Mouse (Mus musculus): ENCODE results near the gene Spata46. TPM values are rescaled to one million over a fixed set of nuclear protein-coding genes. Genes with fewer than 3 reads are reported as not detected.

Spata46 gene
- total RNA-seq (2021), result not detected
- long read RNA-seq, partial matches to known transcripts, result 0 of 8 reads
- long read RNA-seq, other reads (novel, unspliced or antisense), result 8 of 8 reads

GRCm38 (mm10) chr1:170308503-170308902, at the start of gene Spata46:
Gene Spata46, plus strand, starts transcription at chr1:170308803.
- DNase-seq (ENCODE audit: low spot score in 2 of 2), result no peak

GRCm38 (mm10) chr1:170270281-170270680, 38.3 kb upstream of the Spata46 start:
- DNase-seq (ENCODE audit: low spot score in 2 of 2), result no peak

- DNase-seq (ENCODE audit: low spot score in 2 of 2), result no peak
Measured at GRCm38 (mm10) chr1:170270696-170271095, 37.9 kb upstream of the Spata46 start.

- no peak for DNase-seq (ENCODE audit: low spot score in 2 of 2)
Measured at GRCm38 (mm10) chr1:170273252-170273651, 35.4 kb upstream of the Spata46 start.

GRCm38 (mm10) chr1:170277016-170277415, 31.6 kb upstream of the Spata46 start, which contains the start of gene Sh2d1b1:
Gene Sh2d1b1, plus strand, starts transcription at chr1:170277320.
- DNase-seq (ENCODE audit: low spot score in 2 of 2), result no peak

- no peak for DNase-seq (ENCODE audit: low spot score in 2 of 2)
Measured at GRCm38 (mm10) chr1:170282415-170283129, 26.0 kb upstream of the Spata46 start.

GRCm38 (mm10) chr1:170292239-170292951, 16.2 kb upstream of the Spata46 start:
- DNase-seq (ENCODE audit: low spot score in 2 of 2), result peak; percentile 47 to 88

- DNase-seq (ENCODE audit: low spot score in 2 of 2), result no peak
Measured at GRCm38 (mm10) chr1:170293257-170293656, 15.3 kb upstream of the Spata46 start.

- DNase-seq (ENCODE audit: low spot score in 2 of 2), result peak in 1 of 2 experiments; percentile 32
Measured at GRCm38 (mm10) chr1:170294786-170295570, 13.6 kb upstream of the Spata46 start.

- DNase-seq (ENCODE audit: low spot score in 2 of 2), result no peak
Measured at GRCm38 (mm10) chr1:170299496-170299895, 9.1 kb upstream of the Spata46 start.

GRCm38 (mm10) chr1:170301686-170302085, 6.9 kb upstream of the Spata46 start:
- DNase-seq (ENCODE audit: low spot score in 2 of 2), result no peak

GRCm38 (mm10) chr1:170302456-170302855, 6.1 kb upstream of the Spata46 start:
- no peak for DNase-seq (ENCODE audit: low spot score in 2 of 2)

- DNase-seq (ENCODE audit: low spot score in 2 of 2), result no peak
Measured at GRCm38 (mm10) chr1:170303103-170303502, 5.5 kb upstream of the Spata46 start.

- no peak for DNase-seq (ENCODE audit: low spot score in 2 of 2)
Measured at GRCm38 (mm10) chr1:170305002-170305401, 3.6 kb upstream of the Spata46 start.

GRCm38 (mm10) chr1:170306232-170306631, 2.4 kb upstream of the Spata46 start, which contains the start of gene Gm7694:
Gene Gm7694, minus strand, starts transcription at chr1:170306332.
- no peak for DNase-seq (ENCODE audit: low spot score in 2 of 2)

- no peak for DNase-seq (ENCODE audit: low spot score in 2 of 2)
Measured at GRCm38 (mm10) chr1:170311431-170311830, 2.8 kb downstream of the Spata46 start.

GRCm38 (mm10) chr1:170322046-170322445, 13.4 kb downstream of the Spata46 start:
- DNase-seq (ENCODE audit: low spot score in 2 of 2), result no peak

GRCm38 (mm10) chr1:170323001-170323400, 14.4 kb downstream of the Spata46 start:
- DNase-seq (ENCODE audit: low spot score in 2 of 2), result peak in 1 of 2 experiments; percentile 17

- no peak for DNase-seq (ENCODE audit: low spot score in 2 of 2)
Measured at GRCm38 (mm10) chr1:170324312-170324711, 15.7 kb downstream of the Spata46 start.

- DNase-seq (ENCODE audit: low spot score in 2 of 2), result no peak
Measured at GRCm38 (mm10) chr1:170325277-170325676, 16.7 kb downstream of the Spata46 start.

GRCm38 (mm10) chr1:170331926-170332325, 23.3 kb downstream of the Spata46 start:
- DNase-seq (ENCODE audit: low spot score in 2 of 2), result no peak

All from layer of hippocampus, adult 18-20 months (tissue).